Mouse (Mus musculus) embryonic facial prominence, embryonic 13.5 days (tissue): Measurements from ENCODE around the gene Smco3. TPM values are rescaled to one million over a fixed set of nuclear protein-coding genes. Genes with fewer than 3 reads are reported as not detected.

Experiments
- ATAC-seq: fragments of 200-750 bp; cut with Nextera tagmentation; 2 replicates; pipeline ENCODE4 v1.8.0; 2017; ENCODE audit warnings: low read depth; ENCODE audit not compliant: insufficient number of reproducible peaks, insufficient read depth, low FRiP score, low TSS enrichment
- H3K27ac ChIP-seq: fragments of 300-500 bp; sonication (generic); 2 replicates; pipeline ENCODE4 v1.5.1; 2015; ENCODE audit warnings: moderate library complexity, mild to moderate bottlenecking, inconsistent platforms
- H3K27me3 ChIP-seq: fragments of 300-500 bp; sonication (generic); 2 replicates; pipeline ENCODE4 v1.6.1; 2015; ENCODE audit warnings: mild to moderate bottlenecking, inconsistent platforms
- H3K36me3 ChIP-seq: fragments of 300-500 bp; sonication (generic); 2 replicates; pipeline ENCODE4 v1.6.1; 2015; ENCODE audit warnings: mild to moderate bottlenecking, inconsistent platforms
- H3K4me1 ChIP-seq: fragments of 300-500 bp; sonication (generic); 2 replicates; pipeline ENCODE4 v1.6.1; 2015; ENCODE audit warnings: inconsistent platforms
- H3K4me2 ChIP-seq: fragments of 300-500 bp; sonication (generic); 2 replicates; pipeline ENCODE4 v1.6.1; 2015; ENCODE audit warnings: moderate library complexity, mild to moderate bottlenecking, inconsistent platforms
- H3K4me3 ChIP-seq: fragments of 300-500 bp; sonication (generic); 2 replicates; pipeline ENCODE4 v1.5.1; 2015; ENCODE audit warnings: mild to moderate bottlenecking, inconsistent platforms
- H3K9ac ChIP-seq: fragments of 300-500 bp; sonication (generic); 2 replicates; pipeline ENCODE4 v1.6.1; 2015; ENCODE audit warnings: mild to moderate bottlenecking, inconsistent platforms
- H3K9me3 ChIP-seq: fragments of 300-500 bp; sonication (generic); 2 replicates; pipeline ENCODE4 v1.6.1; 2016; ENCODE audit warnings: inconsistent platforms
- WGBS: fragments of 180-500 bp; shearing (Covaris S2); methylation state at CpG from one replicate; pipeline ENCODE4 v1.1.7; 2015; ENCODE audit warnings: mixed read lengths; 5-methylcytosine and 5-hydroxymethylcytosine counted together
- microRNA-seq: library from miRNA; unstranded; fragments of <30 nt; microRNA quantifications from one replicate; pipeline ENCODE4, GENCODE M21; 2016
- polyA plus RNA-seq: library from polyadenylated mRNA; unstranded; fragments of >200 nt; fragmentation: Nextera tagmentation; extraction: Ambion mirVana; gene quantifications from 2 replicates; pipeline ENCODE4 v1.2.1, GENCODE M21; 2015

Gene Smco3
- polyA plus RNA-seq, 1 experiment from 2014 or later: 0.98 TPM

DNA sequence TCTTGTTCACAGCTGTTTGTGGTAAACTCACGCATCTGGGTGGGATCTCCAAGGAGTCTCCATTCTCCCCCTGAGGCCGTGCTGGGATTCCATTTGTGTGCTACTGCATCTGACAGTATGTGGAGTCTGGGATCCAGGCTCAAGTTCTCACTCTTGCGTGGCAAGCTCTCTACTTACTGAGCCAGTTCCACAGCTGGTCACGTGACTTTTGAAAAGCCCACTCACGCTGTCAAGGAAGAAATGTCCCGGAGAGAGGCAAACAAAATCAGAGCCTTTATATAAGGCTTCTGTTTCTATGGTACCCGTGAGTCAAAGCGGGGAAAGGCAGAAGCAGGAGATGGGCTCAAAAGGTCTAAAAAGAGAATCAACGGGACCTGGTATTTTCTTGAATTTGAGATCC, 52.5 kb downstream of the Smco3 start:
- WGBS: 75% methylated on average over 9 of the region's 9 CpGs
- no peak overlapping the region for H3K4me3 ChIP-seq

GRCm38 (mm10) chr6:136782146-136782545, 53.1 kb downstream of the Smco3 start:
- no peaks in the 10 kb centered on the region for H3K36me3 ChIP-seq
- no peak overlapping the region for H3K9ac ChIP-seq
- no peak for ATAC-seq
- H3K4me1 ChIP-seq: no peaks in the 10 kb centered on the region
- no peak overlapping the region for H3K4me3 ChIP-seq
- H3K27ac ChIP-seq: no peak overlapping the region
- H3K9me3 ChIP-seq: no peaks in the 10 kb centered on the region
- WGBS: 88% methylated on average over 12 of the region's 12 CpGs
- no peaks in the 10 kb centered on the region for H3K27me3 ChIP-seq
- H3K4me2 ChIP-seq: no peak overlapping the region

More for the DNA sequence above, 52.5 kb downstream of the Smco3 start:
- Histone ChIP-seq H3K27ac (no peak overlapping the region), H3K9ac (no peak overlapping the region), H3K4me1 (no peaks in the 10 kb centered on the region), H3K27me3 (no peaks in the 10 kb centered on the region), H3K4me2 (no peak overlapping the region), H3K9me3 (no peaks in the 10 kb centered on the region), H3K36me3 (no peaks in the 10 kb centered on the region)
- no peak for ATAC-seq

DNA sequence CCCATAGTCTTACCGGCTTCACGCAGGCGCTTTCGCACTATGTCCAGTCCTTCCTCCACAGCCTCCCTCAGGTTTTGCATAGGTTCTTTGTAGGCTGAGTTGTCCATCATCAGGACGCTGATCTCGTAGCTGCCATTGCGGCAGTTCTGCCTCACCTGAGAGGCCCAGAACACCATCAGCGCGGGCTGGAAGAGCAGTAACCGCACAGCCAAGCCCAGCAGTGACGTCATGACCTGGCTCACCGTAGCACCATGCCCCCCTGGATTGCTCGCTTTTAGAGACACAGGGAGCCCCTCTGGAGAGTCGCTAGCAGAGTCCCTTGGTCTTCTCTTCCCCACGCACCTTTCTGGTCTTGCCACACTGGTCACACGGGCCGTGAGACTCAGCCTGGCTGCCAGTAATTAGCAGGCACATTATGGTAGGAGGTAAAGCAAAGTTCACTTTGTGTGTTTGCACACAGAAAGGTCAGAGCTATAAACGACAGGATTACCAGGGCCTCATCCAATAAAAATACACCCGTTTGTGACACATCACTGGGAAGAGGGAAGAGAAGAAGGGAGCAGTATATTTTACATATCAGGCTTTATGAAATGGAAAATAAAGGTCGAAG, 53.8 kb downstream of the Smco3 start, which contains the start of gene Gucy2c:
Gucy2c (minus strand) TSS at position 389 of the 610 bp plus-strand sequence.
- ATAC-seq: no peak
- no peak within 1 kb of the TSS for H3K9ac ChIP-seq
- no peaks in the 10 kb centered on the region for H3K27me3 ChIP-seq
- no peaks in the 10 kb centered on the region for H3K4me1 ChIP-seq
- 80% methylated on average over 20 of the region's 20 CpGs for WGBS
- no peaks in the 10 kb centered on the region for H3K36me3 ChIP-seq
- no peak within 1 kb of the TSS for H3K4me2 ChIP-seq
- H3K4me3 ChIP-seq: no peak within 1 kb of the TSS
- H3K9me3 ChIP-seq: no peaks in the 10 kb centered on the region
- H3K27ac ChIP-seq: no peak within 1 kb of the TSS

Small RNAs within 50 kb of the gene (microRNA-seq; reads per million reads assigned to microRNA genes)
- gene Gm44364: not detected

Other genes starting within 250 kb of the Smco3 start
- 6.4 and 9.9 TPM in 2 replicates for gene Plbd1, start 173.5 kb downstream of the Smco3 start, polyA plus RNA-seq
- 0.36 TPM in 1 of 2 replicates, not detected in the other for gene Gucy2c, start 53.7 kb downstream of the Smco3 start, polyA plus RNA-seq
- gene Hist4h4, start 31.0 kb downstream of the Smco3 start, polyA plus RNA-seq: 0.80 and 0.99 TPM in 2 replicates
- 120 and 127 TPM in 2 replicates for gene H2afj, start 27.2 kb downstream of the Smco3 start, polyA plus RNA-seq
- 2.2 and 4.3 TPM in 2 replicates for gene BC049715, start 7.8 kb downstream of the Smco3 start, polyA plus RNA-seq
- gene Wbp11, start 7.2 kb downstream of the Smco3 start, polyA plus RNA-seq: 110 and 112 TPM in 2 replicates
- gene Art4, start 22.3 kb upstream of the Smco3 start, polyA plus RNA-seq: 2.8 and 3.1 TPM in 2 replicates
- 101 and 192 TPM in 2 replicates for gene Mgp, start 40.4 kb upstream of the Smco3 start, polyA plus RNA-seq
- 0.30 TPM in 1 of 2 replicates, not detected in the other for gene Erp27, start 86.7 kb upstream of the Smco3 start, polyA plus RNA-seq
- 0.30 TPM in 1 of 2 replicates, not detected in the other for gene Pde6h, start 88.4 kb upstream of the Smco3 start, polyA plus RNA-seq
- gene Arhgdib, start 106.4 kb upstream of the Smco3 start, polyA plus RNA-seq: 85.4 and 93.8 TPM in 2 replicates